Mouse (Mus musculus) yolk sac, embryonic 10.5 days (tissue): ENCODE data around the gene Arhgef26.

Source experiments
- DNase-seq: peaks from one replicate; pipeline ENCODE4 v3.0.0-alpha.2; 2017; ENCODE audit warnings: low spot score

Arhgef26 gene

DNA sequence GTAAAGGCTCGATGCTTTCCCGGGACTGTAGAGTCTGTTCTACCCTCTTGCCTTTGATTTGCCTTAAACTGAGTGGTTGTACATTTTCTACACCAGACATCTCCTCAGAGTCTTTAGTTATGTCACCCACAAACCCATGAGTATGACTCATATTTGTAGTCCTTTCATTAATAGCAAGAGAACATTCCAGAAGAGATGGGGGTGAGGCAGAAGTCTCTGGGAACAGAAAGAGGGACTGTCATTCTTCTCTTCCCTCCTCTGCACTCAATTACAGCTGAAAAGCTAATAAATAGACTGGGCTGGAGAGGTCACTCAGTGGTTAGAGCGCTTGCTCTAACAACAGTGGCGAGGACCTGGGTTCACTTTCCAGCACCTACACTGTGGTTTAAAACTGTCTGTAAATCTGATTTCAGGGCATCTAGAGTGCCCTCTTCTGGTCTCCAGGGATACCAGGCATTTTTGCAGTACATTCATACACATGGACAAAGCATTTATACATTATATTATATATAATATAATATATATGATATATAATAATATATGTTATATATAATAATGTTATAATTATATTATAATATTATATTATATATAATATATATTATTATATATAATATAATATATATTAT, 111.8 kb downstream of the Arhgef26 start:
- no peak for DNase-seq

DNA sequence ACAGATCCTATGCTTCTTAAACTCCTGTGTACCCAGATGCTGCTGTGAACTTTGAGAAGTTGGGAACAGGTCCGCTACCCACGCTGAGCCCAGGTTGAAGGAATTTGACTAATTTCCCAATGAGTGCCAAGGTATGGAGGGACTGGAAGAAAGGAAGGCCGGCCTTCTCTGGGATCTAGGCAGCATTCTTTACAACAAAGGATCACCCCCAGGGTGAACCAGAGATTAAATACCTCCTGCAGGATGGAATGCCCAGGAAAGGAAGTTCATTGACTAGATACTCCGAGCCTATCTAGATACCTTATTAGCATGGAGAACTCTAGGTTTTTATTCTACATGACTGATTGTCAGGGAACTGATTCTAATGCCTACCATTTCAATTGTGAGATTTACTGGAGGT, 114.8 kb downstream of the Arhgef26 start:
- no peak for DNase-seq

DNA sequence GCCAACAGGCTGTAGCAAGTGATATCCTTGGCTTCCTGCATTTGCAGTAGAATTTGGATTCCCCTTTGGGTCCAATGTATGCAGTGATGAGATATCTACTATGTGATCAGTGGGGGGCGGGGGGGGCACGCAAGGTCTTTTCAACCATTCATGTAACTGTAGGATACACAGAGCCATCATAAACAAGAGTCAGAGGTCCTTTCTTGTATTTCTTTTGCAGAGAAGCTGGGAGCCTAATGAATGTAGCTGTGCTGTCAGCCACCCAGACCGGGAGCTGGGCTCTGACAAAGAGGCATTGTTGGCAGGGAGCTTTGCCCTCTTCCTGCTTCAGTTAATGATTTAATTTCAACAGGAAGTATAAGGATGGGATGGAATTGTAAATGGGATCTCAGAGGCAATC, 116.0 kb downstream of the Arhgef26 start:
- DNase-seq: no peak

DNA sequence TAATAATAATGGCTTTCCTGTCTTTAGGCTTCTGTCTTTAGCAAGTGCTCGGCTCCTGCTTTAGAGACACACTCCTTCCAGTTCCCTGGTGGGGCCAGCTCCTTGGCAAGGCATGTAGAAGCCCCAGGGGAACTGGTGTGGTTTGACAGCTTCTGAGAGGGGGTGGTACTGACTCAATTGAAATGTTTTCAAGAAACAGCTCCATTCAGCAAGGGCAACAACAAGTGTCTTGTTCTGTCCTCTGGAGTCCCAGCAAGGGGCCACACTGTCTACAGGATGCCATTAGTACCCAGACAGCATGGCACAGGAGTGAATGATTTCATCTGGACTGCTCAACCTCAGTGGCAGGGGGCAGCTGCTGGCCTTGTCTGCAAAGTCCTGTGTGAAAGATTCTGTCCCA, 117.7 kb downstream of the Arhgef26 start:
- no peak for DNase-seq

DNA sequence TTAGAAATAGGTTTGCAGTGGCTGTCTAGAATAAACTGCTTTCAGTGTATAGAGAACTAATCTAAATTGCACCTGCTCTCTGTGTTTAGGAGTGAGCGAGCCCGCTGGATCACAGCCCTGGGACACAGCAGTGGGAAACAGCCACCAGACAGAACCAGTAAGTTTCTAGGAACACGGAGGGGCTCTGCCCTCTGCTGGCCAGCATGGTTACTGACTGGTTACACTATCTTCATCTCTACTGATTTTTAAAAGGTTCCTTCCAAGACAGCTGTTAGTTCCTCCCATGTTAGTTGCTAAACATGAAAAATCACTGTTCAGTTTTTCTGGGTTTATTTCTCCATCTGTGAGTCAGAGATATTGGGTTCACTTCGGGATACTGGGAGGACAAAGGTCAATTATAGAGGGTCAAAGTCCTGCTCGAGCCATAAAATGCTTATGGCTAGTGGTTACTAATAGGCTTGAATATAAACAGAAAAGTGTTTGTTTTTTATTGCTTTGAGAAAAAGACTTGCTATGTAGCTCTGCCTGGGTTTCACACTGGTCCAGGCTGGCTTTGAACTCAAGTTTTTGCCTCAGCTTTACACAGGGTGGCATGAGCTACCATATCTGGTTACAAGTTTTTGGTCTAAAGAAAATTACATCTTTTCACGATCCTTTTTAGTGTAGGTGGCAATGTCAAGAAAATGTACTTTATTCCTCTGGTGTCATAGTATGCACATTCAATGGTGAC, 120.3 kb downstream of the Arhgef26 start:
- DNase-seq: peak; percentile 26

DNA sequence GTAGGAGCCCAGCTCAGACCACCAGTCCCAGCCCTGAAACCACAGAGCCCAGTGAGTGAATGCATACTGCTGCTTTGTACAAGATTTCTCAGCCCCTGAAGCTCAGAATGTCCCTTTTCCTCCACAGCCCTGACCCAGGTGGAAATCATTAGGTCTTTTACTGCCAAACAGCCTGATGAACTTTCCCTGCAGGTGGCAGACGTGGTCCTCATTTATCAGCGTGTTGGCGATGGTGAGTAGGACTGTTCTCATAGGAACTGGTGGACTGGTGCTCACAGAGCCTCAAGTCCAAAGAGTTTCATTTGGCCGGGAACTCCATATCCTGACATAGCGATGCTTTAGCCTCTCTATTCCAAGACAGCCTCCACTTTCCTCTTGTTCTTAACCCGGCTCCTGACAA, 121.3 kb downstream of the Arhgef26 start:
- no peak for DNase-seq

DNA sequence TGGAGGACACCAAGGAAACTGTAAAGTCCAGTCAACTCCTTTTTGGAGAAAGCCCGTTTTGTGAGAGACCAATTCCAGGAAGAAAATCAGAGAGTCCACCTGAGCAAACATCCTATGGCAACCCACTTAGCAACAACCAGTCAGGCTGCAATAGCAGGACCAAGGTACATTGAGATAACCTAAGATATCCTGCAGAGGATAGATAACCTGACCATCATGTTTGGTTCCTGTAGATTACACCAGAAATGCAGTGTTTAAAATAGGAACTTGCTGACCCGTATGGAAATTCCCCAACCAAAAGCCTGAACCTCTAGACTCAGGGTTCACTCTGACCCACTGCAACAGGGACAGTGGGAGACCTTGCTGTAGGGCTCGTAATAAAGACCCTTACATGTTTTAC, 126.1 kb downstream of the Arhgef26 start:
- peak; percentile 58 for DNase-seq

DNA sequence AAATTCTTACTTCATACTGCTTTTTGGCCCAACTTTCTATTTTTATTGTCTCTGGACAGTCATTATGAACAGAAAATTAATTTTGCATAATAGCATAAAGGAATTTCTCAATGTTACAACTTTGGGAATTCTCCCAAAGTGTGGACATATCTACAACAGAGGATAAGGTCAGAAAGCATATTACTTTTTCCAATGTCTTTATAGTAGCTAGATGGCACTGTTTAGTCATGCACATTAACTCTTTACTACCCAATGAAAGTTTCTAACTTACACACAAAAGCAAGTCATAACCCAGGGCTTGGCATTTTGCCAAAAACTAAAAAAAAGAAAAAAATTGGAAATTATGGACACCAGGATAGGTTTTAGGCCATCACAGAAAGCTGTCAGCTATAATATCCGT, 132.0 kb downstream of the Arhgef26 start:
- DNase-seq: no peak

DNA sequence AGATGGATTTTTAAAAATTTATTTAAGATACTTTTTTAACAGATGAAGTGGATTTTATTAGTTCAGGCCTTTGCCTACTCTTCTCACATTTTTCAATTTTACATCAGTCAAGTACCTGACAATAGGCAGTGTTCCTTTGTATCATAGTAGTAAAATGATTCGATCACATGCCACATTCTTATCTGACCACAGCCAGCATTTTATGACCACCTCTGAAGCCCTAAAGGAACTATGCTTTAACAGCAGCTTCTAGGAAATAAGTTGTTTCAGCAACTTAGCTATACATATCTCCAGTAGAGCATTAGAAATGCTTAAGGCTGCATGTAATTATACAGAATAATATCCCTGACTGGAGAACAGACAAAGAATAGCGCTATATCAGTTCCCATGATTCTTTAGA, 146.2 kb downstream of the Arhgef26 start:
- no peak for DNase-seq

DNA sequence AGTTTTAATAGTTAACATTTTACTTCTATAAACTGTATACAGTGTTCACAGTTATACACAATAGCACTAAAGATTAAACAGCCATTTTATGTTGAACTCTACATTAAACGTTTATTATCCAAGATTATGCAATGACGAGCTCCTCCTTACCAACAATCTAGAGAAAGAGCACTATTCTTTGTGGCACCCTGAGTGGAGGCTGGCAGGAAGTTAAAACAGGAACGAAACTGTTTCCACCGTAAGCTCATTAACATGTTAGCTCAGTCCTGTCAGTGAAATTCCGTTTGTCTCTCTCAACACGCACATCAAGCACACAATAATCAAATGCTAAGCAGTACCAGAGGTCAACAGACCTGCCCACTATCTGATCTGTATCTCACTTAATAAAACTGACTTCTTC, 154.4 kb downstream of the Arhgef26 start:
- DNase-seq: no peak

DNA sequence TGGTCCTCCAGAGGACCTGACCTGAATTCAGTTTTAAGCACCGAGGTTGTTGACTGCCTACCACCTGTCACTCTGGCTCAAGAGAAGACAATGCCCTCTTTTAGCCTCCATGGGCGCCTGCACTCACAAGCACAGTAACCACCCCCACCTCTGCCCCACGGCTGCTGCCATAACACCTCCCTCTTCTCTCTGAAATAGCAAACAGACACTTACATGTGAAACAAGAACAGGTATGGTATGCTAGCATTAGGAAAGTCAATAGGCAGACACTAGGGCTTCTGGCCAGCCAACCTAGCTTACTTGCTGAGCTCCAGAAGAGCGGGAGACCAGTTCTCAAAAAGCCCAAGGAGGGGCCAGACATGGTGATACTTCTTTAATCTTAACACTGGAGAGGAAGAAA, 161.2 kb downstream of the Arhgef26 start:
- no peak for DNase-seq

DNA sequence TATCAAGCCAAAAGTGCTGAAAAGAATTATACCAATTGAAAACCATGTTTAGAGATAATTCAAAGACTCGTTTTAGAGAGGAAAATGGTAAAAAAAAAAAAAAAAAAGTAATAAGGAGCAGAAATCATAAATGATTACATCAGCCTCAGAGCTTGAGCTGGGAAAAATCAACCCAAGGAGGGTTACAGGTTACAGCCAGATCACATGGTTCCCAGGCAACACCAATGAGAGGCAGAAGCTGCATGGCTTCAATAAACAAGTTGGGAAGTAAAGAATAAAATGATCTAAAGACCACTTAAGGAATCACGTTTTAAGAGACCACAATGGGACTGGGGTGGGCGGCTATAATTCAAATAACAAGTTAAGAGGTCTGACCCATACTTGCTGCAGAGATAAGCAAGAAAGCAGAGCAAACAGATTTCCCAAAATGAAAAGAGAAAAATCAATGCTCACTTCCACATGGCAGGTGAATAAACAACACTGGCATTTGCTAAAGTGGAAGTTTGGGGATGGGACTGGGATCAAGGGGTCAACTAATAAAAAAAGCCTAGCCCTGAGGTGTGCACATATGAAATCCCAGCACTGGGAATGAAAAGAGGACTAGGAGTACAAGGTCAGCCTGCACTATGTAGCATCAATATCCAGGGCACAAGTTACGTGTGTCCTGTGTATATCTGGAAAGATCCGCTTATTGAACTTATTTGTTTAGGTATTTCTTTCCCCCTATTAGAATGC, 167.2 kb downstream of the Arhgef26 start:
- DNase-seq: no peak

DNA sequence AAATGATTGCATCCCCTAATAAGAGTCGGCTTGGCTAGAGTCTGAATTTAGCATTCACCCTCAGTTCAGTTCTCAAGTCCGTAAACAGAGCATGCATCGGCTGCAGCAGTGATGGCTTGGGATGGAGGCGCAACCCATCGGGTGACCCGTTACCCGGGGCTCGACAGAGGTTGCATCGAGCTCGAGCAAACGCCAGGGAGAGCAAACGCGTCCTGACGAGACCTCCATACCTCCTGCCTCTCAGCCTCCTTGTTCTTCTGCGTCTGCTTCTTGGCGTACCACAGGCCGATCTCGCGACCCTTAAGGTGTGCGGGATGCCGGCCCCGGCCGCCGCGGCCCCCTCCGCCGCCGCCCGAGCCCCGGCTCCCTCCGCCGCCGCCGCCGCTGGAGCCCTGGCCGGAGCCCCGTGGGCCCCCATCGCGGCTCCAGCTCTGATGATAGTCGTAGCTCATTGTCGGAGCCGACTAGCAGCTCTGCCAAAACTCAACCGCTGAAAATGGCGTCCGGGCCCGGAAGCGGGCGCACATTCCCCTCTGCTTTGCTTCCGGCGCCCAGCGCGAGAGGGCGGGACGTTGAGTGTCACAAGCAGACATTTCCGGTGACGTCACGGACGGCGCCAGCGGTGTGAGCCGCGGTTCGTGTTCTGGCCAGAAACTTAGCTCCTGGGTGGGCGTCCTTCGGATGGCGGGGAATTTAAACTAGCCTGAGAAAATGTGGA, 168.5 kb downstream of the Arhgef26 start, which contains the start of gene Dhx36:
TSS of gene Dhx36 (minus strand) at position 517 of the 718 bp plus-strand sequence.
- peak; percentile 90 for DNase-seq

DNA sequence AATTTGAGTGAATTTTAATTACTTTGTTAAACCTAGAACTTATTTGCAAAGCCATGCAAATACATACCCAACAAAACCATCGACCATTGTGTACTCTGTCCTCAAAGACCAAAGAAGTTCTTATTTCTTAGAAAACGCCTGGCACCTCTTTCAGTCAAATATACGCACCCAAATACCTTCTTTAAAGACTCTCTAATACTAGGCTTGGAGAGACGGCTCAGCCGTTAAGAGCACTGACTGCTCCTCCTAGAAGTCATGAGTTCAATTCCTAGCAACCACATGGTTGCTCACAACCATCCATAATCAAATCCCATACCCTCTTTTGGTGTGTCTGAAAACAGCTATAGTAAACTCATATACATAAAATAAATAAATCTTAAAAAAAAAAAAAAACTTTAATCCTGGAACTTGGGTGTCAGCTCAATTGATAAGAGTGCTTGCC, 169.1 kb downstream of the Arhgef26 start:
- DNase-seq: no peak
